In genomic region chr3:105504272-105504671, GRCm38 (mm10) we compare ENCODE assay signal across 21 mouse cellular contexts. TPM values are rescaled to one million over a fixed set of nuclear protein-coding genes. Genes with fewer than 3 reads are reported as not detected.
DNase-seq lines count a peak whose midpoint lies in the region; ATAC-seq and TF ChIP-seq lines count a peak whose summit lies in the region.
"Had no signal": no experiment of that assay in that cellular context is flagged by ENCODE, and none has a peak within 500 bp of the region (broad histone marks: within the 10 kb centered on the region; RNA-seq: fewer than 3 reads in every experiment).

No protein-coding gene starts in this region.

- H3K4me1 ChIP-seq in forebrain, embryonic 11.5 days (replicated peaks; ENCODE audit: control insufficient read depth, insufficient read depth, low read length), result peaks cover 11% of the 10 kb centered on the region; the same call in 1 of the 2 replicates
- peaks cover 22% of the 10 kb centered on the region for H3K4me1 ChIP-seq in forebrain, embryonic 15.5 days
- peaks cover 6% of the 10 kb centered on the region for H3K4me1 ChIP-seq in heart, embryonic 16.5 days (ENCODE audit: control insufficient read depth, insufficient read depth, low read length)
- no peaks in the 10 kb centered on the region; the same call in 1 of the 2 replicates for H3K4me1 ChIP-seq in testis, adult 2 months (ENCODE audit: control insufficient read depth, insufficient read depth, low read length)

- peak; percentile 39 for DNase-seq in forebrain, embryonic 11.5 days (ENCODE audit: low spot score)
- DNase-seq in heart, adult 8-10 months (ENCODE audit: low spot score), result peak; percentile 30
- DNase-seq in heart, postnatal 25 days (ENCODE audit: low spot score), result no peak
- DNase-seq in heart, postnatal 4 days, result no peak
- DNase-seq in testis, postnatal 10 days (ENCODE audit: low spot score), result no peak
- DNase-seq: adrenal gland, adult 8-10 months; adrenal gland, postnatal 36 days; B cell, adult 2 months; cerebellum, postnatal 10 days; gastrocnemius, postnatal 25 days; kidney, adult 11 months had no signal

- no peak overlapping the region for H3K9ac ChIP-seq in forebrain, embryonic 11.5 days (ENCODE audit: low read length)
- H3K9ac ChIP-seq in forebrain, embryonic 15.5 days (replicated peaks), result no peak overlapping the region
- H3K9ac ChIP-seq in heart, embryonic 16.5 days (ENCODE audit: low read length), result no peak overlapping the region
- H3K9ac ChIP-seq: hindbrain, embryonic 13.5 days had no signal

- TF ChIP-seq POLR2A in testis, adult 2 months (IDR thresholded peaks at IDR 0.05; ENCODE audit: control insufficient read depth, low read depth, low read length), result no peak

- no peak for TF ChIP-seq CTCF in testis, adult 2 months (IDR thresholded peaks at IDR 0.05; ENCODE audit: control insufficient read depth, insufficient read depth, insufficient replicate concordance, low read depth, low read length)

- H3K36me3 ChIP-seq in forebrain, embryonic 11.5 days (ENCODE audit: control insufficient read depth, insufficient read depth, low read length), result no peaks in the 10 kb centered on the region
- no peaks in the 10 kb centered on the region for H3K36me3 ChIP-seq in forebrain, embryonic 15.5 days
- no peaks in the 10 kb centered on the region for H3K36me3 ChIP-seq in heart, embryonic 16.5 days (ENCODE audit: control insufficient read depth, insufficient read depth)
- H3K36me3 ChIP-seq in testis, adult 2 months (ENCODE audit: control insufficient read depth, insufficient read depth, low read length), result no peaks in the 10 kb centered on the region
- H3K36me3 ChIP-seq: embryonic facial prominence, embryonic 10.5 days; G1E; hindbrain, embryonic 13.5 days had no signal

- H3K27ac ChIP-seq in forebrain, embryonic 11.5 days (ENCODE audit: low read depth, low read length), result no peak overlapping the region
- no peak overlapping the region for H3K27ac ChIP-seq in forebrain, embryonic 15.5 days (replicated peaks)
- 0 out of 2 replicates have a peak overlapping the region, but pooled peaks have one; percentile 34 for H3K27ac ChIP-seq in heart, embryonic 16.5 days (ENCODE audit: low read length)
- peak overlapping the region; percentile 59 for H3K27ac ChIP-seq in testis, adult 2 months (ENCODE audit: control insufficient read depth, insufficient read depth, low read depth, low read length)
- H3K27ac ChIP-seq: embryonic facial prominence, embryonic 10.5 days; hindbrain, embryonic 13.5 days; hindbrain, postnatal 0 days had no signal

- no peak overlapping the region for H3K4me3 ChIP-seq in forebrain, embryonic 11.5 days (ENCODE audit: low read depth, low read length)
- no peak overlapping the region for H3K4me3 ChIP-seq in forebrain, embryonic 15.5 days
- no peak overlapping the region for H3K4me3 ChIP-seq in heart, embryonic 16.5 days (ENCODE audit: low read length)
- no peak overlapping the region for H3K4me3 ChIP-seq in testis, adult 2 months (ENCODE audit: control insufficient read depth, low read depth, low read length)
- H3K4me3 ChIP-seq: embryonic facial prominence, embryonic 10.5 days; hindbrain, embryonic 13.5 days had no signal

- H3K27me3 ChIP-seq in forebrain, embryonic 11.5 days (ENCODE audit: control insufficient read depth, insufficient read depth, low read length), result no peaks in the 10 kb centered on the region
- no peaks in the 10 kb centered on the region for H3K27me3 ChIP-seq in forebrain, embryonic 15.5 days
- H3K27me3 ChIP-seq in heart, embryonic 16.5 days (ENCODE audit: control insufficient read depth, insufficient read depth, low read length), result no peaks in the 10 kb centered on the region
- no peaks in the 10 kb centered on the region for H3K27me3 ChIP-seq in testis, adult 2 months (ENCODE audit: control insufficient read depth, insufficient read depth, low read length)
- H3K27me3 ChIP-seq: hindbrain, embryonic 13.5 days had no signal

- intact Hi-C loops in heart, postnatal 25 days (cut with DNase I), result no loop called here

- no peak for ATAC-seq in forebrain, embryonic 11.5 days (replicated peaks; ENCODE audit: low FRiP score)
- ATAC-seq in forebrain, embryonic 15.5 days (replicated peaks), result no peak
- ATAC-seq in heart, embryonic 16.5 days (replicated peaks; ENCODE audit: extremely low read depth, insufficient read depth, low FRiP score), result peak; percentile 55
- ATAC-seq: CD4-positive, CD25-positive, alpha-beta regulatory T cell, adult 4 months; forebrain, embryonic 14.5 days; hindbrain, postnatal 0 days had no signal

- no peak overlapping the region for H3K4me2 ChIP-seq in forebrain, embryonic 11.5 days (ENCODE audit: low read depth, low read length, severe bottlenecking)
- H3K4me2 ChIP-seq in forebrain, embryonic 15.5 days (replicated peaks), result no peak overlapping the region
- H3K4me2 ChIP-seq in heart, embryonic 16.5 days (ENCODE audit: low read depth, low read length), result no peak overlapping the region
- H3K4me2 ChIP-seq: hindbrain, embryonic 13.5 days had no signal

- 86% methylated on average over 3 of the region's 3 CpGs for WGBS in forebrain, embryonic 11.5 days
- 90% methylated on average over 3 of the region's 3 CpGs for WGBS in forebrain, embryonic 15.5 days
- whole genome bisulfite sequencing in heart, embryonic 16.5 days, result 28% methylated on average over 3 of the region's 3 CpGs

- H3K9me3 ChIP-seq in forebrain, embryonic 11.5 days (ENCODE audit: control insufficient read depth, low read length), result no peaks in the 10 kb centered on the region
- no peaks in the 10 kb centered on the region for H3K9me3 ChIP-seq in forebrain, embryonic 15.5 days
- no peaks in the 10 kb centered on the region for H3K9me3 ChIP-seq in heart, embryonic 16.5 days (replicated peaks; ENCODE audit: control insufficient read depth, low read length)
- H3K9me3 ChIP-seq: embryonic facial prominence, embryonic 10.5 days; G1E; hindbrain, embryonic 13.5 days had no signal

RNA-seq across cellular contexts. Expression of gene Kcnd3, which starts 52.1 kb away (rescaled TPM):
- polyA plus RNA-seq in forebrain, embryonic 11.5 days (2014; fragmentation: Nextera tagmentation; extraction: Ambion mirVana), result 1.3 and 2.1 TPM in 2 replicates
- 8.2 and 8.4 TPM in 2 replicates for polyA plus RNA-seq in forebrain, embryonic 15.5 days (2015; fragmentation: Nextera tagmentation; extraction: Ambion mirVana)
- 10 to 100 TPM; 10.1 to 14.5 (median 12.3) TPM for total RNA-seq in heart, adult 8-10 months (2022)
- 1 to 10 TPM; 8.0 to 9.4 TPM for total RNA-seq in heart, postnatal 25 days (2021)
- polyA plus RNA-seq in heart, embryonic 16.5 days (2015; fragmentation: Nextera tagmentation; extraction: Ambion mirVana), result 0.51 and 0.62 TPM in 2 replicates
- 1 to 10 TPM in 1 of 2 experiments, under 1 TPM in 1; 0.90 to 1.0 TPM for total RNA-seq in heart, postnatal 4 days (2021)
- polyA plus RNA-seq in testis, adult 2 months (2012; rRNA removed), result 3.6 and 4.6 TPM in 2 replicates
- total RNA-seq: granulocyte monocyte progenitor cell, adult 5-6 weeks had no signal
- polyA plus RNA-seq: G1E had no signal

Comparison
In these comparisons a context has a peak if more than half of its experiments do, and no peak if none do; other contexts are left out.
1. DNase-seq: peak in forebrain, embryonic 11.5 days (single experiment) and heart, adult 8-10 months (single experiment); none in heart, postnatal 25 days (single experiment), heart, postnatal 4 days (single experiment) and testis, postnatal 10 days (single experiment).
2. H3K27ac ChIP-seq: peak in heart, embryonic 16.5 days (single experiment) and testis, adult 2 months (single experiment); none in forebrain, embryonic 11.5 days (single experiment) and forebrain, embryonic 15.5 days (single experiment).